Mouse (Mus musculus) cortical plate, adult 2 months (tissue): ENCODE measurements around the gene Prr18.

Experiments used
- CTCF ChIP-seq: fragments of 200-500 bp; IDR thresholded peaks from 2 replicates; pipeline ENCODE4 v1.5.1; 2011; ENCODE audit warnings: mild to moderate bottlenecking, control low read depth, low read length; ENCODE audit not compliant: insufficient read depth; ENCODE audit errors: extremely low read depth
- POLR2A ChIP-seq: fragments of 200-500 bp; IDR thresholded peaks from 2 replicates; pipeline ENCODE4 v1.6.1; 2011; ENCODE audit warnings: mild to moderate bottlenecking, low read length, control low read depth; ENCODE audit not compliant: insufficient read depth; ENCODE audit errors: extremely low read depth

DNA sequence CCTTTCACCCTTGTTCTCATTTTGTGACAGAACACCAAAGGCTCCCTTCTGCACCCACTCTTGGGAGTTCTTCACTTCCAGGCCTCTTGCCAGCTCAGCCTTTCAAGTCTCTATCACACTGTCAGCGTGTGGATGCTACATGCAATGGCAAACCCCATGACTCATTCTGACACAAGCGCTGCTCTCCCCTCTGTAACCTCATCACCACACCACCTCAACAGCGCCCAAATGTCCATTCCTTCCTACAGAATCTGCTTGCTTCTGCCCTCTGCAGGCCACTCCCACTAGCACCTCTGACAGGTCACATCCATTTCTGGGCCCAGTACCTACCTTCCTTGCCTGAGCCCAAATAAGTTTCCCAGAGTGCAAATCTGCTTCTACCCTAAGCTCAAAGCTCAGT lies 31.5 kb upstream of the Prr18 start:
- TF ChIP-seq CTCF (0 out of 2 replicates have a peak, but pooled peaks have one; percentile 9), POLR2A (no peak)
